Mouse (Mus musculus) spleen, adult 18-20 months (tissue): ENCODE data around the gene Kpna1.
"Not testable (repeated sequence)": the region's sequence is repeated elsewhere in the genome, so short reads cannot be mapped to it uniquely, and the experiment has no call there.

Experiments
- DNase-seq, 2 experiments: peaks; one replicate each; pipeline ENCODE4 v3.0.0; 2022; ENCODE audit warnings: mixed read lengths in 2 of 2

Kpna1 gene

DNA sequence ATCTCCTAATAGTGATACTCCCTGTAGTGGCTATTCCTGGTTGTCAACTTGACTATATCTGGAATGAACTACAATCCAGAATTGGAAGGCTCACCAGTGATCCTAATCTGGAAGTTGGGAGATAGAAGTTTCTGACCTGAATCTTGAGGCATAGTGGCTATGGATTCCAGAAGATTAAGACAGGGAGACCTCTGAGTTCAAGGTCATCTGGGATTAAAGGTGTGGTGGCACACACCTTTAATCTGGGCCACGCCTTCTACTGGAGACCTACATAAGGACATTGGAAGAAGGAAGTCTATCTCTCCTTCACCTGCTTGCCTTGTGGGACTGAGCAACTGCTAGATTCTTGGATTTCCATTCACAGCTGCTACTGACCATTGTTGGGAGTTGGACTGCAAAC lies at the start of gene Kpna1:
Gene Kpna1 (plus strand): TSS at position 301 of the 400 bp plus-strand sequence.
- DNase-seq = not testable (repeated sequence)

GRCm38 (mm10) chr16:35932179-35933055 lies 46.1 kb upstream of the Kpna1 start:
- DNase-seq = no peak

DNA sequence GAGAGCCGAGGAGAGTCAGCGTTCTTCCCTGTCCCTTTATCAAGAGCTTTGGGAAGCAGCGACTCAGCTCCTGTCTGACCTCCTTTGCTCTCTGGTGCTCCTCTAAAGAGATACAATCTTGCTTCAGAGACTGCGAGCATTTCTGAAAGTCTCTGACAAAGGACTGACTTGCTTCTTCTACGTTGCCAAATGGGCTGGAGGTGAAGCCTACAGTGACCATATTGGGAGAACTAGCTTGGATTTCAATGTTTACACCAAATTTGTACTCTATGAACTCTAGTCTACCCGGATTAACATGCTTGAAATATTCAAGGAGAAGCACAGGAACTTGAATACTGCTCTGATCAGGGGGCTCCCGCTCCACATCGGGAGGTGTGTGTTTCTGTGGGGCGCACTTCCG lies 45.4 kb upstream of the Kpna1 start:
- no peak for DNase-seq

- peak; percentile 63 to 68 for DNase-seq
These were observed 40.1 kb upstream of the Kpna1 start, which contains the start of the genes Parp9 and Dtx3l for GRCm38 (mm10) chr16:35938211-35939151. Gene Parp9, plus strand, starts transcription at chr16:35938470. Gene Dtx3l, minus strand, starts transcription at chr16:35939151.

DNA sequence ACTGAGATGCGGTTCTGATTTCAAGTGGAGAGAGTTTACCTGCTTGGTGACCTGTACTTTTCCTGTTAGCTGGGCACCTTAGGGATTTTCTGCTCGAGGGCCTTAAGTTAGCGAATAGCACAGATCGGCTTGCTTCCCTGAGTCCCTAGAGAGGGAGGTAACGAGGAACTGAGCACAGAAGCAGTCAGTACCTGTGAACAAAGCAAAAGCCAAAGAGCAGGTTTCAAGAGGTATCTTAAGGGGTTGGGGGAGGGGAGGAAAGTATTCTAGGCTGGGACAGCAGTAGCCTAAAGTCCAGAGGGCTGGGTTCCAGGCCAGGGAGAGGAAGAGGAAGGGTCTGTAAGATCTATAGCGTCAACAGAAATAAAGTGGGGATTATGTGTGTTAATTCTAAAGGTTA lies 39.3 kb upstream of the Kpna1 start:
- DNase-seq = peak in 1 of 2 experiments; percentile 28

DNA sequence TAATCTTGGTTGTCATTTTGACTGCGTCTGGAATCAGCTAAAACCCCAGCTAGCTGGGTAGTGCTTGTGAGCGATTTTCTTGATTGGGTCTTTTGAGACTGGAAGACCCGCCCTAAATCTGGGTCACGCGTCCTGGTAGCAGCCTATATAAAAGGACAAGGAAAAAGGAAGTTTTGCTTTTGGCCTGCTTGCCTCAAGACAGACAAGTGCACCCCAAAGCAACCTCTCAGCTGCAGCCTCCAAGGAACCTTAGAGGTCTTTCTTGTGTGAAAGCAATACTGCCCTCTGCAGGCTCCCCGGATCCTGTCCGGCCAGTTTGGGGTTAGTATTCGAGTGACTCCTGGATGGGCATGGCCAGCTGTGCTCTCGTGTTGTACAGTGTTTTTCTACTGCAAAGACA lies 38.9 kb upstream of the Kpna1 start:
- DNase-seq = peak; percentile 81 to 85

DNA sequence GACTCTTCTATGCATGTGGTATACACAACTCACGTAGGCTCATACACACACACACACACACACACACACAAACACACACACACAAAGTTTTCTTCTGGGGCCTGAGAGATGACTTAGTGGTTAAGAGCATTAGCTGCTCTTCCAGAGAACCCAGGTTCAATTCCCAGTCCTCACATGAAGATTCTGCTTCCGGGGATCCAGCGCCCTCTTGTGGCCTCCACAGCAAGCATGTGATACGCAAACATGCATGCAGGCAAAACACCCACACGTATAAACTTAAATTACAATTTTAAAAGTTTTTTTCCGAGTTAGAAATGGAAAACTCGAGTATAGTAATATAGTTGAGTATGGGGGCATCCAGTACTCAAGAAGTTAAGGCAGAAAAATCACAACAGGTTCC lies 37.2 kb upstream of the Kpna1 start:
- DNase-seq = peak in 1 of 2 experiments; percentile 36

- no peak for DNase-seq
These were observed 29.3 kb upstream of the Kpna1 start for GRCm38 (mm10) chr16:35949264-35949663.

GRCm38 (mm10) chr16:35951216-35951615 lies 27.3 kb upstream of the Kpna1 start:
- DNase-seq = no peak

GRCm38 (mm10) chr16:35952628-35953130 lies 25.9 kb upstream of the Kpna1 start:
- no peak for DNase-seq

- not testable (repeated sequence) for DNase-seq
These were observed 12.6 kb upstream of the Kpna1 start for GRCm38 (mm10) chr16:35965991-35966390.

- no peak for DNase-seq
These were observed 12.0 kb upstream of the Kpna1 start for GRCm38 (mm10) chr16:35966411-35967115.

DNA sequence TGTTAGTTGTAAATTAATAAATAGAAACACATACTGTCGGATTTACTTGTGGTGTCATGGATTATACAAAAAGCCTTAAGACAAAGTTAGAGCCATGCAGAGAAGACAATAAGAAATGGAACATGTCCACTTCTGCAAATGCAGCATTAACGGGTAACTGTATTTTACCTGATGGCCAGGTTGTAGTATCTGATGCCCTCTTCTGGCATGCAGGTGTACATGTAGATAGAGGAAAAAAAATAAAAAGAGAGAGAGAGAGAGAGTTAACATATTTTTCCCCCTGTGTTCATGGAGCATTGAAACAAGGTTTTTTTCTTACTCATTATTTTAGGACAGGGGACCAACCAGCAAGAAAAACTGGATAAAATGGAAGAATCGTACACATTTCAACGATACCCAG lies 11.2 kb upstream of the Kpna1 start:
- no peak for DNase-seq

DNA sequence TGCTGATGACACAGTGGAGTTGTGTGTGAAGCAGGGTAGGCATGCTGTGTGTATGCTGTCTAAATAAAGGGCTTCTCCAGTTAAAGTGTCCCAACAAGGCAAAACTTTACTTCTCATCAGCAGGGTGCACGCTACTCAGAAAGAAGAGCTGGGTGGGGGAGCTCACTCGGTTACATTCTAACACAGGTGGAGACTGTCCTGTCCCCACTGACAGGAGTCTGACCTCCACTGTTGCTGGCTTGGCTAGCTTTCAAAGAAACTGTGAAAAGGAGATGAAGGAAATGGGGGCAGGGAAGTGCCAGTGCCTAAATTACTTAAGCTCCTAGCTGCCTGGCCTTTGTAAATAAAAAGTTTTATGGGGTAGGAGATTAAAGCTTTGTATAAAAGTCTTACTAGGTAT lies 10.4 kb upstream of the Kpna1 start:
- DNase-seq = no peak

DNA sequence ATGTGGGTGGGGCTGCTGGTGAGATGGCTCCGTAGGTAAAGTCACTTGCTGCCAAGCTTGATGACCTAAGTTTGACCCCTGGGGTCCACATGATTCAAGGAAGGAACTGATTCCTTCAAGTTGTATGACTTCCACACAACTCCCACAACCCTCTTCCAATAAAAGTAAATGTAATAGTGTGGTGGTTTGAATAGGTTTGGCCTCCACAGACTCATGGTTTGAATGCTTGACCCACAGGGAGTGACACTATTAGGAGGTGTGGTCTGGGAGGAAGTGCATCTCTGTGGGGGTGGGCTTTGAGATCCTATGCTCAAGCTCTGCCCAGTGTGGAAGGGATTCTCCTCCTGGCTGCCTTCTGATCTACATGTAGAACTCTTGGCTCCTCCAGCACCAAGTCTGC lies 4.5 kb upstream of the Kpna1 start:
- DNase-seq = no peak

GRCm38 (mm10) chr16:35981363-35981821 lies 2.8 kb downstream of the Kpna1 start:
- peak; percentile 99 to 100 for DNase-seq

DNA sequence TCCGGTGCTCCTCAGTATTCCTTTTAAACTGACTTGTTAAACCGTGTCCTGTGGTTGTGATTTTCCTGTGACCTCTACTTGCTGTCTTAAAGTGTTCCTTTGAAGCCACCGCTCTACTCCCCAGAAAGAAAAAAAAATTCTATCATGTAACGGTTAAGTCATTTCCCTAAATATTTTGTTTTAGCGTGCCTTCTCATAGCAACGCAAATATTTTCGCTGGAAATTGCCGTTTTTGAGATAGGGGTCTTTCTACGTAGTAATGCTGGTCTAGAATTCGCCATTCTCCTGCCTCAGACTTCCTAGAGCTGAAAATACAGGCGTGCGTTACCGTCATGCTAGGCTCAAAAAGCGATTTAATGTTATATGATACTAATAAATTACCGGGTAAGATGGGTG lies 4.0 kb downstream of the Kpna1 start:
- no peak for DNase-seq

- DNase-seq = peak; percentile 87 to 90
These were observed 4.5 kb downstream of the Kpna1 start for GRCm38 (mm10) chr16:35982902-35983516.

- peak in 1 of 2 experiments; percentile 50 for DNase-seq
These were observed 5.1 kb downstream of the Kpna1 start for GRCm38 (mm10) chr16:35983517-35984101.

DNA sequence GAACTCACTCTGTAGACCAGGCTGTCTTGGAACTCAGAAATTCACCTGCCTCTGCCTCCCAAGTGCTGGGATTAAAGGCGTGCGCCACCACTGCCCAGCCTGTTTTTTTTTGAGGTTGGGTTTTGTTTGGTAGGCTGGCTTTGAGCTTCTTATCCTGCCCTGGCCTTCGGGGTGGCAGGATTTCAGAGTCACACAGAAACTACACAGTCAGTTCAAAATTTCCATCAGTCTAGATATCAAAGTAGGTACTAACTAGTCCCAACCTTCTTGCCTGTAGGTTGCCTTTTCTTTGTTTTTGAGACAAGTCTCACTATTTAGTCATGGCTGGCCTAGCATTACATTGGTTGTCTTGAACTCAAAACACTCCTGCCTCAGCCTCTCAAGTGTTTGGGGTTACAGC lies 5.9 kb downstream of the Kpna1 start:
- DNase-seq = no peak

- DNase-seq = no peak
These were observed 9.4 kb downstream of the Kpna1 start for GRCm38 (mm10) chr16:35987930-35988329.
